Mouse (Mus musculus) small intestine, adult 2 months (tissue): Measurements from ENCODE around the gene Ddx19b.
"Not testable (repeated sequence)": the region's sequence is repeated elsewhere in the genome, so short reads cannot be mapped to it uniquely, and the experiment has no call there.

Experiments
- CTCF ChIP-seq: fragments of 200-500 bp; IDR thresholded peaks from 2 replicates; pipeline ENCODE4 v1.5.1; 2012; ENCODE audit warnings: low read depth, mild to moderate bottlenecking, control low read depth, inconsistent platforms, low read length, moderate library complexity, mixed read lengths; ENCODE audit not compliant: insufficient replicate concordance, insufficient read length; ENCODE audit errors: extremely low read depth
- POLR2A ChIP-seq: fragments of 200-500 bp; IDR thresholded peaks from 2 replicates; pipeline ENCODE4 v1.6.1; 2012; ENCODE audit warnings: low read depth, mild to moderate bottlenecking, control low read depth, inconsistent platforms, low read length, moderate library complexity

DNA sequence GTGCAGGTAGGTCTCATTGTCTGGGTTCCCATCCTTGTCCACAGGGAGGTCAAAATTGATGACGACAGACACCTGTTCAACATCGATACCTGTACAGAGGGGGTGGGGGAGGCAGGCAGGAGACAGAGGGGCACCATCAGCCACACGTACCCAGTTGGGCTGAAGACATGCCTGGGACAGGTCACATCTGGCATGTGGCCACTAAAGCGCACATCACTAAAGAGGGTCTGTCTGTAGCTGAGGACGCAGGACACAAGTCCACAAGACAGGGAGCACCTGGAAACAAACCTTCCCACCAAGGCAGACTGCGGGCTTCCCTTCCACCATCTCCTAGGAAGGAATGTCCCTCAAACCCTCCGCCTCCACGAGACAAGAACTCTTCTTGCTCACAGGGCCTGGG lies 55.0 kb downstream of the Ddx19b start:
- not testable (repeated sequence) for TF ChIP-seq POLR2A, CTCF
